Mouse (Mus musculus): ENCODE measurements at regions not wholly inside any gene's neighbourhood (a gene's known extent, or its start where the extent isn't known, plus 50 kb on each side); places are given as distances from the start of the nearest gene placed in this dataset.

- Histone ChIP-seq H3K9ac (no peak overlapping the region), H3K4me3 (no peak overlapping the region), H3K4me1 (peaks cover 11% of the 10 kb centered on the region), H3K9me3 (no peaks in the 10 kb centered on the region), H3K27me3 (no peaks in the 10 kb centered on the region), H3K4me2 (no peak overlapping the region), H3K27ac (peak overlapping the region; percentile 72), H3K36me3 (no peaks in the 10 kb centered on the region)
- WGBS = 45% methylated on average over 11 of the region's 11 CpGs
- peak; percentile 40 for ATAC-seq (ENCODE audit: borderline replicate concordance, extremely low read depth, low FRiP score, low TSS enrichment)
These were observed 628.4 kb upstream of the Cdh11 start for GRCm38 (mm10) chr8:103413589-103414575.

- WGBS = 76% methylated on average over 2 of the region's 2 CpGs
- no peak for ATAC-seq (ENCODE audit: borderline replicate concordance, extremely low read depth, low FRiP score, low TSS enrichment)
- no peaks in the 10 kb centered on the region for H3K9me3 ChIP-seq
- H3K4me1 ChIP-seq = no peaks in the 10 kb centered on the region
- H3K4me2 ChIP-seq = no peak overlapping the region
- H3K27ac ChIP-seq = no peak overlapping the region
- H3K27me3 ChIP-seq = no peaks in the 10 kb centered on the region
- no peak overlapping the region for H3K4me3 ChIP-seq
- H3K36me3 ChIP-seq = no peaks in the 10 kb centered on the region
- H3K9ac ChIP-seq = no peak overlapping the region
These were observed 637.0 kb upstream of the Cdh11 start for GRCm38 (mm10) chr8:103422313-103422973.

GRCm38 (mm10) chr8:103425967-103426366, 640.5 kb upstream of the Cdh11 start:
- Histone ChIP-seq H3K36me3 (no peaks in the 10 kb centered on the region), H3K27me3 (no peaks in the 10 kb centered on the region), H3K27ac (no peak overlapping the region), H3K9me3 (no peaks in the 10 kb centered on the region), H3K4me2 (no peak overlapping the region), H3K4me3 (no peak overlapping the region), H3K9ac (no peak overlapping the region), H3K4me1 (no peaks in the 10 kb centered on the region; the same call in 1 of the 2 replicates)
- 77% methylated on average over 1 of the region's 1 CpGs for WGBS
- no peak for ATAC-seq (ENCODE audit: borderline replicate concordance, extremely low read depth, low FRiP score, low TSS enrichment)

- no peak overlapping the region for H3K9ac ChIP-seq
- no peaks in the 10 kb centered on the region for H3K9me3 ChIP-seq
- no peak overlapping the region for H3K4me2 ChIP-seq
- H3K4me1 ChIP-seq = peaks cover 4% of the 10 kb centered on the region; the same call in 1 of the 2 replicates
- no peaks in the 10 kb centered on the region for H3K27me3 ChIP-seq
- no peaks in the 10 kb centered on the region for H3K36me3 ChIP-seq
- H3K4me3 ChIP-seq = no peak overlapping the region
- WGBS = 45% methylated on average over 3 of the region's 3 CpGs
- peak; percentile 89 for ATAC-seq (ENCODE audit: borderline replicate concordance, extremely low read depth, low FRiP score, low TSS enrichment)
- H3K27ac ChIP-seq = peak overlapping the region; percentile 74
These were observed 645.5 kb upstream of the Cdh11 start for GRCm38 (mm10) chr8:103430874-103431492.

GRCm38 (mm10) chr8:103433532-103434105, 648.2 kb upstream of the Cdh11 start:
- ATAC-seq (ENCODE audit: borderline replicate concordance, extremely low read depth, low FRiP score, low TSS enrichment) = no peak
- Histone ChIP-seq H3K36me3 (no peaks in the 10 kb centered on the region), H3K4me3 (no peak overlapping the region), H3K4me2 (no peak overlapping the region), H3K4me1 (peaks cover 4% of the 10 kb centered on the region; the same call in 1 of the 2 replicates), H3K27ac (peak overlapping the region; percentile 84), H3K27me3 (no peaks in the 10 kb centered on the region), H3K9ac (no peak overlapping the region), H3K9me3 (no peaks in the 10 kb centered on the region)
- 57% methylated on average over 6 of the region's 6 CpGs for WGBS

GRCm38 (mm10) chr8:103438995-103439717, 653.7 kb upstream of the Cdh11 start:
- no peak overlapping the region for H3K27ac ChIP-seq
- H3K36me3 ChIP-seq = no peaks in the 10 kb centered on the region
- 0 out of 2 replicates have a peak, but pooled peaks cover 11% of the 10 kb centered on the region for H3K4me1 ChIP-seq
- no peaks in the 10 kb centered on the region for H3K27me3 ChIP-seq
- no peak overlapping the region for H3K9ac ChIP-seq
- H3K4me2 ChIP-seq = no peak overlapping the region
- H3K4me3 ChIP-seq = no peak overlapping the region
- no peaks in the 10 kb centered on the region for H3K9me3 ChIP-seq
- ATAC-seq (ENCODE audit: borderline replicate concordance, extremely low read depth, low FRiP score, low TSS enrichment) = no peak
- 78% methylated on average over 6 of the region's 6 CpGs for WGBS

- Histone ChIP-seq H3K9me3 (no peaks in the 10 kb centered on the region), H3K4me1 (0 out of 2 replicates have a peak, but pooled peaks cover 9% of the 10 kb centered on the region), H3K4me3 (no peak overlapping the region), H3K27ac (0 out of 2 replicates have a peak overlapping the region, but pooled peaks have one; percentile 23), H3K4me2 (no peak overlapping the region), H3K36me3 (no peaks in the 10 kb centered on the region), H3K9ac (no peak overlapping the region), H3K27me3 (no peaks in the 10 kb centered on the region)
- ATAC-seq (ENCODE audit: borderline replicate concordance, extremely low read depth, low FRiP score, low TSS enrichment) = no peak
- WGBS = 48% methylated on average over 5 of the region's 5 CpGs
These were observed 655.7 kb upstream of the Cdh11 start for GRCm38 (mm10) chr8:103441163-103441562.

GRCm38 (mm10) chr8:103442420-103443125, 657.1 kb upstream of the Cdh11 start:
- peak overlapping the region; percentile 79 for H3K27ac ChIP-seq
- no peaks in the 10 kb centered on the region for H3K9me3 ChIP-seq
- no peak overlapping the region for H3K4me2 ChIP-seq
- H3K4me3 ChIP-seq = no peak overlapping the region
- ATAC-seq (ENCODE audit: borderline replicate concordance, extremely low read depth, low FRiP score, low TSS enrichment) = peak; percentile 74; the same call in 1 of the 2 replicates
- H3K4me1 ChIP-seq = 0 out of 2 replicates have a peak, but pooled peaks cover 9% of the 10 kb centered on the region
- no peak overlapping the region for H3K9ac ChIP-seq
- H3K36me3 ChIP-seq = no peaks in the 10 kb centered on the region
- WGBS = 13% methylated on average over 6 of the region's 6 CpGs
- H3K27me3 ChIP-seq = no peaks in the 10 kb centered on the region

GRCm38 (mm10) chr8:103444577-103444976, 656.8 kb upstream of the Cdh5 start:
- 42% methylated on average over 7 of the region's 7 CpGs for WGBS
- Histone ChIP-seq H3K9ac (no peak overlapping the region), H3K4me1 (0 out of 2 replicates have a peak, but pooled peaks cover 9% of the 10 kb centered on the region), H3K9me3 (no peaks in the 10 kb centered on the region), H3K4me3 (no peak overlapping the region), H3K36me3 (no peaks in the 10 kb centered on the region), H3K4me2 (no peak overlapping the region), H3K27ac (no peak overlapping the region), H3K27me3 (no peaks in the 10 kb centered on the region)
- ATAC-seq (ENCODE audit: borderline replicate concordance, extremely low read depth, low FRiP score, low TSS enrichment) = no peak

- H3K9ac ChIP-seq = no peak overlapping the region
- 0 out of 2 replicates have a peak, but pooled peaks cover 9% of the 10 kb centered on the region for H3K4me1 ChIP-seq
- no peak overlapping the region for H3K27ac ChIP-seq
- H3K36me3 ChIP-seq = no peaks in the 10 kb centered on the region
- no peak for ATAC-seq (ENCODE audit: borderline replicate concordance, extremely low read depth, low FRiP score, low TSS enrichment)
- H3K4me2 ChIP-seq = no peak overlapping the region
- no peaks in the 10 kb centered on the region for H3K27me3 ChIP-seq
- 56% methylated on average over 2 of the region's 2 CpGs for WGBS
- H3K4me3 ChIP-seq = no peak overlapping the region
- no peaks in the 10 kb centered on the region for H3K9me3 ChIP-seq
These were observed 656.0 kb upstream of the Cdh5 start for GRCm38 (mm10) chr8:103445378-103445777.

All from lung, embryonic 15.5 days (tissue).